Mouse (Mus musculus) stomach, embryonic 16.5 days (tissue): Measurements from ENCODE around the gene Nop56. TPM values are rescaled to one million over a fixed set of nuclear protein-coding genes. Genes with fewer than 3 reads are reported as not detected.
A peak's percentile ranks its signal among the peaks of the same experiment; 100 is the strongest.

Source experiments
- ATAC-seq: fragments of 200-750 bp; cut with Nextera tagmentation; 2 replicates; pipeline ENCODE4 v1.8.0; 2017; ENCODE audit warnings: moderate number of reproducible peaks, moderate TSS enrichment; ENCODE audit not compliant: insufficient read depth, low FRiP score
- H3K27ac ChIP-seq: fragments of 300-500 bp; sonication (generic); 2 replicates; pipeline ENCODE4 v1.5.1; 2014; ENCODE audit warnings: low read length
- H3K27me3 ChIP-seq: fragments of 300-500 bp; sonication (generic); 2 replicates; pipeline ENCODE4 v1.6.1; 2014; ENCODE audit warnings: low read length, control low read depth, mixed read lengths; ENCODE audit not compliant: control insufficient read depth, insufficient read depth
- H3K36me3 ChIP-seq: fragments of 300-500 bp; sonication (generic); 2 replicates; pipeline ENCODE4 v1.6.1; 2014; ENCODE audit warnings: low read length; ENCODE audit not compliant: control insufficient read depth, insufficient read depth
- H3K4me1 ChIP-seq: fragments of 300-500 bp; sonication (generic); 2 replicates; pipeline ENCODE4 v1.6.1; 2014; ENCODE audit warnings: low read length, control low read depth, mixed read lengths; ENCODE audit not compliant: control insufficient read depth, insufficient read depth
- H3K4me2 ChIP-seq: fragments of 300-500 bp; sonication (generic); 2 replicates; pipeline ENCODE4 v1.6.1; 2014; ENCODE audit warnings: low read depth, low read length, mixed read lengths
- H3K4me3 ChIP-seq: fragments of 300-500 bp; sonication (generic); replicated peaks from 2 replicates; pipeline ENCODE4 v1.5.1; 2014; ENCODE audit warnings: mild to moderate bottlenecking, low read length
- H3K9ac ChIP-seq: fragments of 300-500 bp; sonication (generic); 2 replicates; pipeline ENCODE4 v1.6.1; 2014; ENCODE audit warnings: low read length
- H3K9me3 ChIP-seq: fragments of 300-500 bp; sonication (generic); replicated peaks from 2 replicates; pipeline ENCODE4 v1.6.1; 2016; ENCODE audit warnings: low read length, control low read depth; ENCODE audit not compliant: control insufficient read depth
- WGBS: fragments of 180-500 bp; shearing (Covaris S2); extraction: QIAGEN DNeasy Blood & Tissue Kit; methylation state at CpG from one replicate; pipeline ENCODE4 v1.1.7; 2014; 5-methylcytosine and 5-hydroxymethylcytosine counted together
- polyA plus RNA-seq: library from polyadenylated mRNA; unstranded; fragments of >200 nt; fragmentation: Nextera tagmentation; extraction: Ambion mirVana; gene quantifications from 2 replicates; pipeline ENCODE4 v1.2.1, GENCODE M21; 2015

The Nop56 gene
- polyA plus RNA-seq, 1 experiment from 2014 or later: 221 TPM

DNA sequence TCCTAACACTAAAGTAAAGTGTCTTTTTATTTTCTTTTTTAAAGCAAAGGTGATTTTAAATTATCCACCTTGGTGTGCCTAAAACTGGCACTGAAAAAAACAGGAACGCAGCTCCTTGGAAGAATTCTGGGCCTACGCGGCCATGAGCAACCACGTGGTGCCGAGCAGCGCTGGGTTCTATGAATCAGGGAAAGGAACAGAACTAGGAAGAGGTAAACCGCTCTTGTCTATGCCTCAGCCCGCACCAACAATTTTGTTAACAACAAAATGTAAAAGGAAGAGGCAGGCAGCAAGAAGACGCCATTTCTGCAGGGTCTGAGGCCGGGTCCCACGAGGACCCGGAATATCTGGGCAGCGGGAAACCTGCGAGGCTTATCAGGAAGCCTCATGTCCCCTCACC lies 498 bp upstream of the Nop56 start:
- H3K9me3 ChIP-seq: no peaks in the 10 kb centered on the region
- peak overlapping the region; percentile 72 for H3K4me3 ChIP-seq
- H3K4me1 ChIP-seq: peaks cover 22% of the 10 kb centered on the region
- H3K27me3 ChIP-seq: no peaks in the 10 kb centered on the region
- peak overlapping the region; percentile 91 for H3K4me2 ChIP-seq
- H3K36me3 ChIP-seq: peaks cover 23% of the 10 kb centered on the region
- peak overlapping the region; percentile 88 for H3K9ac ChIP-seq
- H3K27ac ChIP-seq: peak overlapping the region; percentile 78; the same call in 1 of the 2 replicates
- no peak for ATAC-seq
- WGBS: 3% methylated on average over 14 of the region's 14 CpGs

- under 1% methylated on average over 10 of the region's 10 CpGs for WGBS
- no peaks in the 10 kb centered on the region for H3K27me3 ChIP-seq
Measured at GRCm38 (mm10) chr2:130274862-130275261, 632 bp downstream of the Nop56 start.

DNA sequence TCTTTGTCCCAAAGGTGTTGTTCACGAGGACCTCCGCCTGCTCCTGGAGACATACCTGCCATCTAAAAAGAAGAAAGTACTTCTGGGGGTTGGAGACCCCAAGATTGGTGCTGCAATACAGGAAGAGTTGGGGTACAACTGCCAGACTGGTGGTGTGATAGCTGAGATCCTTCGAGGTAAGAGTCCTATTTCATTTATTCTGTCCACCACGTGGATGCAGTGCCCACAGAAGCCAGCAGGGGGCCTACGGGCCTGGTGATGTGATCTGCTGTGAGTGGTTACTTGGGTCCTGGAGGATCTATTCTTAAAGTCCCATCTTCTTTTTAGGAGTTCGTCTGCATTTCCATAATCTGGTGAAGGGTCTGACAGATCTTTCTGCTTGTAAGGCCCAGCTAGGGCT lies 1.4 kb downstream of the Nop56 start:
- H3K4me2 ChIP-seq: peak overlapping the region; percentile 99
- no peak overlapping the region for H3K27ac ChIP-seq
- H3K36me3 ChIP-seq: peaks cover 36% of the 10 kb centered on the region
- H3K9me3 ChIP-seq: no peaks in the 10 kb centered on the region
- peaks cover 22% of the 10 kb centered on the region for H3K4me1 ChIP-seq
- ATAC-seq: no peak
- H3K9ac ChIP-seq: peak overlapping the region; percentile 88
- no peaks in the 10 kb centered on the region for H3K27me3 ChIP-seq
- peak overlapping the region; percentile 72 for H3K4me3 ChIP-seq
- WGBS: 48% methylated on average over 6 of the region's 6 CpGs

More at GRCm38 (mm10) chr2:130274862-130275261, 632 bp downstream of the Nop56 start:
- Histone ChIP-seq H3K36me3 (peaks cover 30% of the 10 kb centered on the region), H3K4me2 (peak overlapping the region; percentile 99), H3K4me3 (peak overlapping the region; percentile 72), H3K4me1 (peaks cover 22% of the 10 kb centered on the region), H3K9ac (peak overlapping the region; percentile 88), H3K27ac (peak overlapping the region; percentile 74), H3K9me3 (no peaks in the 10 kb centered on the region)
- ATAC-seq: no peak

GRCm38 (mm10) chr2:130279600-130280091 lies 5.4 kb downstream of the Nop56 start:
- Histone ChIP-seq H3K4me3 (no peak overlapping the region), H3K9ac (no peak overlapping the region), H3K27me3 (no peaks in the 10 kb centered on the region), H3K4me2 (no peak overlapping the region), H3K9me3 (no peaks in the 10 kb centered on the region), H3K27ac (no peak overlapping the region), H3K36me3 (peaks cover 43% of the 10 kb centered on the region), H3K4me1 (peaks cover 24% of the 10 kb centered on the region)
- ATAC-seq: no peak
- WGBS: 47% methylated on average over 8 of the region's 8 CpGs

DNA sequence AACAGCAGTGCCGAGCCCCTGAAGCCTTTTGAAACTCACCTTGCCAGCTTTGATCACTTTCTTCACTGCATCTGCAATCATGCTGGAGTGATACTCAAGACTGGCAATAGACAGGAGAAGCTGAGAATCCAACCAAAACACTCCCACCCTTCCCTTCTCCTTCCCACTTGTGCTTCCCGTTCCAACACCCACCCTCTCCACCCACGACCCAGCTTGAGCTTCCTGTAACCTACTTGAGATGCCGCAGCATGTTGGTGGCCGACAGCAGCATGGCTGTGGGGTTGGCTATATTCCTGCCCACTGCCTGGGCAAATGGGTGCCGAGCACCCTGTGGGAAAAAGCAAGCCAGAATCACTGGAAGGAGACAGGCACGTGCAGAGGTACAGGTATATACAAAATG lies 6.0 kb downstream of the Nop56 start:
- Histone ChIP-seq H3K9me3 (no peaks in the 10 kb centered on the region), H3K4me1 (peaks cover 21% of the 10 kb centered on the region), H3K36me3 (peaks cover 43% of the 10 kb centered on the region), H3K4me3 (no peak overlapping the region), H3K9ac (no peak overlapping the region), H3K27me3 (no peaks in the 10 kb centered on the region), H3K4me2 (no peak overlapping the region), H3K27ac (no peak overlapping the region)
- no peak for ATAC-seq
- 53% methylated on average over 7 of the region's 7 CpGs for WGBS

DNA sequence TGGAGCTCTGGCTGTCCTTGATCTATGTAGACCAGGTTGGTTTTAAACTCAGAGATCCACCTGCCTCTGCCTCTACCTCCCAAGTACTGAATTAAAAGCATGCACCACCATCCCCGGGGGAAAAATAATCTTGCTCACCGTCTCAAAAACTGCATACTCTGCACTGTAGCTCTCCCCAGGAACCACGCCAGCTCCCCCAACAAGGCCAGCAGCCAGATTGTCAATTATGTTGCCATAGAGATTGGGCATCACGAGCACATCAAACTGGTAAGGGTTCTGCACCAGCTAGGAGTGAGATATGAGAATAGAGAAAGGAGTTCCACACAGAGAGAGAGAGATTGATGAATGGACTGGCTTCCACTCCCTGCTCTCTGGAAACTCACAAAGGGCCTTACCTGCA lies 6.6 kb downstream of the Nop56 start:
- Histone ChIP-seq H3K9me3 (no peaks in the 10 kb centered on the region), H3K4me2 (no peak overlapping the region), H3K27me3 (no peaks in the 10 kb centered on the region), H3K4me3 (no peak overlapping the region), H3K9ac (no peak overlapping the region), H3K27ac (no peak overlapping the region), H3K4me1 (peaks cover 15% of the 10 kb centered on the region), H3K36me3 (peaks cover 37% of the 10 kb centered on the region)
- WGBS: 70% methylated on average over 4 of the region's 4 CpGs
- no peak for ATAC-seq

- Histone ChIP-seq H3K9ac (peak within 1 kb of the TSS; percentile 93), H3K27ac (peak within 1 kb of the TSS; percentile 78), H3K36me3 (peaks cover 20% of the 10 kb centered on the region; the same call in 1 of the 2 replicates), H3K4me1 (peaks cover 7% of the 10 kb centered on the region), H3K4me2 (peak within 1 kb of the TSS; percentile 87), H3K9me3 (no peaks in the 10 kb centered on the region), H3K4me3 (peak within 1 kb of the TSS; percentile 92), H3K27me3 (no peaks in the 10 kb centered on the region)
- ATAC-seq: peak; percentile 92
- under 1% methylated on average over 51 of the region's 51 CpGs for WGBS
Measured at GRCm38 (mm10) chr2:130283854-130284654, 9.8 kb downstream of the Nop56 start, which contains the start of gene Idh3b. Idh3b (minus strand) TSS chr2:130284547.

- H3K36me3 ChIP-seq: no peaks in the 10 kb centered on the region
- no peak for ATAC-seq
- H3K27me3 ChIP-seq: 0 out of 2 replicates have a peak, but pooled peaks cover 5% of the 10 kb centered on the region
- no peak overlapping the region for H3K4me2 ChIP-seq
- H3K4me3 ChIP-seq: no peak overlapping the region
- H3K9me3 ChIP-seq: no peaks in the 10 kb centered on the region
- peaks cover 3% of the 10 kb centered on the region for H3K4me1 ChIP-seq
- 50% methylated on average over 4 of the region's 4 CpGs for WGBS
- H3K9ac ChIP-seq: no peak overlapping the region
- no peak overlapping the region for H3K27ac ChIP-seq
Measured at GRCm38 (mm10) chr2:130289086-130289485, 14.9 kb downstream of the Nop56 start.

DNA sequence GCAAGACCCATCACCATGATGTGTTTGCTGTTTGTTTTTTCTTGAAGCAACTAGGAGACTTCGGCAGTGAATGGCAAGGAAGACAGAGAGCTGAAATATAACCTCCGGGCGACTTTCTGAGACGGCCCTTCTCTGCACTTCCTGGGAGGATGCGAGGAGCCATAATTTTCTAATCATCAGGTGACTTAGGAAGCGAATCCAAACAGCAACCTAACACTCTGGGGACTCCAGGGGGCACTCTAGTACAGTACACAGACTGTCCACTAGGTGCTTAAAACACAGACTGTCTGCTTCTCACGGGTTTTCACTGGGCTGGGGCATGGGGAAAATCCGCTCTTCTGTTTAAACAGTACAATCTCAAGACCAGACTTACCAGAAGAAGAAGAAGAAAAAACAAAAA lies 17.2 kb downstream of the Nop56 start:
- Histone ChIP-seq H3K9ac (no peak overlapping the region), H3K27me3 (0 out of 2 replicates have a peak, but pooled peaks cover 8% of the 10 kb centered on the region), H3K27ac (no peak overlapping the region), H3K9me3 (no peaks in the 10 kb centered on the region), H3K4me1 (peaks cover 13% of the 10 kb centered on the region; the same call in 1 of the 2 replicates), H3K4me3 (no peak overlapping the region), H3K4me2 (peak overlapping the region; percentile 19; the same call in 1 of the 2 replicates), H3K36me3 (no peaks in the 10 kb centered on the region)
- ATAC-seq: no peak
- WGBS: 8% methylated on average over 8 of the region's 8 CpGs
